Mouse (Mus musculus): Measurements from ENCODE around the gene Dynlt1c.
"Not testable (repeated sequence)": the region's sequence is repeated elsewhere in the genome, so short reads cannot be mapped to it uniquely, and the experiment has no call there.

DNA sequence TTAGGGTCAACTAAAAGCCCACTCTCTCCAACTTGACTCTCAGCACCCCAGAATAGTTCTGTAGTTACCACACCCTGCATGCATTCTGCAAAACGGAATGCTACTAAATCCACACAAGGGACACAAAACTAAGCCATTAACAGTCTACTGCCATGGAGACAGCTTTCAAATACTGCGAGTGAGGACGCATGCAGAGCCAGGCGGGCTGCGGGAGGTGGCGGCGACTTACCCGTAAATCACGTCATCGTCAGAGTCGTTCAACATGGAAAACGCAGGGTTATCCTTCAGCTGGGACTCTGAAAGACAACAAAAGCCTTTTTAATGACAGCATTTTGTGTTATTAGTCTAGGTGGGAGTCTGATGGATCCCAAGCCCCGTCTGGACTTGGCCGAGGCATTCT lies 12.1 kb downstream of the Dynlt1c start:
- not testable (repeated sequence) for TF ChIP-seq CTCF (IDR thresholded peaks at IDR 0.05; ENCODE audit: low read depth); EP300 (optimal IDR thresholded peaks at IDR 0.05)

Measured in stomach, postnatal 0 days (tissue).